Mouse (Mus musculus): ENCODE measurements around the gene Car15. TPM values are rescaled to one million over a fixed set of nuclear protein-coding genes. Genes with fewer than 3 reads are reported as not detected.

Car15 gene
- polyA plus RNA-seq, 1 experiment from 2014 or later: 1.4 TPM

- in situ Hi-C loops (cut with MboI; ENCODE audit: low pct_unique_long_range_greater_than_20kb): no loop called here
- ChIA-PET POLR2A (no interaction called here), CTCF (interaction anchor here (0.7 to 1.7 kb wide), 2 partner anchors 9 to 11 kb away, joined by 3 to 5 read pairs; no protein-coding TSS in a partner anchor)
- DNase-seq (ENCODE audit: low read depth, low spot score) (no peak), ATAC-seq (no peak)
- H3K27me3 ChIP-seq: no peaks in the 10 kb centered on the region
- TF ChIP-seq CTCF (IDR thresholded peaks at IDR 0.05): no peak
Observed at GRCm38 (mm10) chr16:17853263-17853662, 15.1 kb upstream of the Car15 start.

DNA sequence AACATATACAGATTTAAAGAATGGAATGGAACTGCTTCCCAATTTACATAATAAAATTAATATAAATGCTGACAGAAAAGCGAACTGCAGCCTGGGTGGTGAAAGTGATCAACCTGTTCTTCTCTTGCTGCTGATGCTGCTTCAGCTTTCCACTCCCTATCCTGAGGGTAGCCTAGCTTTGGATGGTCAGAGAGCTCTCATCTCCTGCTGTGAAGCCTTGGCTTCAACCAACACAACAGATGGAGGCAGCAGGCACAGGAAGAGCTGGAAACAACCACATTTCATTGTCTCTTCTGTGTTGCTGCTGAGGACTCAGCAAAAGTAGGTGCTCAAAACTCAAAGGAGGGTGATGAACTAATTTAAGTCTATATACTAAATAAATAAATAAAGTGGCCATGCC is 13.7 kb upstream of the Car15 start:
- in situ Hi-C loops (cut with MboI; ENCODE audit: low pct_unique_long_range_greater_than_20kb): no loop called here
- ATAC-seq: no peak

GRCm38 (mm10) chr16:17851331-17851730 is 13.2 kb upstream of the Car15 start:
- ChIA-PET POLR2A (no interaction called here), CTCF (interaction anchor here (0.9 to 6.7 kb wide), 5 partner anchors 7 to 123 kb away, joined by 3 to 45 read pairs (median 7); partner anchors contain the start of gene Car15)
- in situ Hi-C loops (cut with MboI; ENCODE audit: low pct_unique_long_range_greater_than_20kb): no loop called here
- no peaks in the 10 kb centered on the region for H3K27me3 ChIP-seq
- no peak for DNase-seq (ENCODE audit: low read depth, low spot score)
- TF ChIP-seq CTCF (IDR thresholded peaks at IDR 0.05): no peak
- ATAC-seq: no peak

More for the DNA sequence above, 13.7 kb upstream of the Car15 start:
- no peak for TF ChIP-seq CTCF (IDR thresholded peaks at IDR 0.05)
- ChIA-PET POLR2A (no interaction called here), CTCF (interaction anchor here (1.7 to 6.7 kb wide), 4 partner anchors 8 to 124 kb away, joined by 3 to 45 read pairs (median 16); no protein-coding TSS in a partner anchor)
- DNase-seq (ENCODE audit: low read depth, low spot score): no peak
- no peaks in the 10 kb centered on the region for H3K27me3 ChIP-seq

DNA sequence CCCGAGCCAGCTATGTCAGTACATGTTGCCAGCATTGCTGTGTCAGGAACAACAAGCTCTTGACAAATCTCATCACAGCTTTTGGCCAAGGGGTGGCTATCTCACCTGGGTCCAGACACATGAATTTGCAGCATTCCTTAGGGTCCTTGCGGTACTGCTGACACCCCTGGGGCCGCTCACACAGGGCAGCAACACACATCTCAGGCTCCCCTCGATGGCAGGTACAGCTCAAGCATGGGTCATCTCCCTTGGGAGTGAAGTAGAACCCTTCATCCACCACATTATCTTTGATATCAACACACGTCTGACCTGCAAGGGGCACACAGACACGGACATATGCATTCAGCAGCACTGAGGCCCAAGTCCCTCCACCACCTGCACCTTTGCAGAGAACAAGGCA is 11.3 kb upstream of the Car15 start:
- POLR2A ChIA-PET: interaction anchor here (0.6 to 1.1 kb wide), 4 partner anchors 13 to 105 kb away, joined by 3 to 4 read pairs (median 4); no protein-coding TSS in a partner anchor
- ATAC-seq (no peak), DNase-seq (ENCODE audit: low read depth, low spot score) (no peak)
- H3K27me3 ChIP-seq: no peaks in the 10 kb centered on the region
- CTCF ChIA-PET: interaction anchor here (0.9 to 6.7 kb wide), 23 partner anchors 8 to 200 kb away, joined by 3 to 45 read pairs (median 5); partner anchors contain the start of genes Car15, Klhl22 and Med15
- in situ Hi-C loops (cut with MboI; ENCODE audit: low pct_unique_long_range_greater_than_20kb): no loop called here
- no peak for TF ChIP-seq CTCF (IDR thresholded peaks at IDR 0.05)

- in situ Hi-C loops (cut with MboI; ENCODE audit: low pct_unique_long_range_greater_than_20kb): no loop called here
- TF ChIP-seq CTCF (IDR thresholded peaks at IDR 0.05): no peak
- H3K27me3 ChIP-seq: no peaks in the 10 kb centered on the region
- no peak for DNase-seq (ENCODE audit: low read depth, low spot score)
- peak; percentile 47 for ATAC-seq
- POLR2A ChIA-PET: interaction anchor here (0.8 to 1.1 kb wide), 2 partner anchors 37 to 105 kb away, joined by 3 to 4 read pairs; no protein-coding TSS in a partner anchor
- CTCF ChIA-PET: interaction anchor here (0.9 to 6.7 kb wide), 22 partner anchors 8 to 200 kb away, joined by 3 to 45 read pairs (median 5); partner anchors contain the start of genes Car15, Klhl22 and Med15
Observed at GRCm38 (mm10) chr16:17848928-17849327, 10.8 kb upstream of the Car15 start.

- no peak for ATAC-seq
- in situ Hi-C loops (cut with MboI; ENCODE audit: low pct_unique_long_range_greater_than_20kb): no loop called here
- no peak for TF ChIP-seq CTCF (IDR thresholded peaks at IDR 0.05)
Observed at GRCm38 (mm10) chr16:17848431-17848830, 10.3 kb upstream of the Car15 start.

DNA sequence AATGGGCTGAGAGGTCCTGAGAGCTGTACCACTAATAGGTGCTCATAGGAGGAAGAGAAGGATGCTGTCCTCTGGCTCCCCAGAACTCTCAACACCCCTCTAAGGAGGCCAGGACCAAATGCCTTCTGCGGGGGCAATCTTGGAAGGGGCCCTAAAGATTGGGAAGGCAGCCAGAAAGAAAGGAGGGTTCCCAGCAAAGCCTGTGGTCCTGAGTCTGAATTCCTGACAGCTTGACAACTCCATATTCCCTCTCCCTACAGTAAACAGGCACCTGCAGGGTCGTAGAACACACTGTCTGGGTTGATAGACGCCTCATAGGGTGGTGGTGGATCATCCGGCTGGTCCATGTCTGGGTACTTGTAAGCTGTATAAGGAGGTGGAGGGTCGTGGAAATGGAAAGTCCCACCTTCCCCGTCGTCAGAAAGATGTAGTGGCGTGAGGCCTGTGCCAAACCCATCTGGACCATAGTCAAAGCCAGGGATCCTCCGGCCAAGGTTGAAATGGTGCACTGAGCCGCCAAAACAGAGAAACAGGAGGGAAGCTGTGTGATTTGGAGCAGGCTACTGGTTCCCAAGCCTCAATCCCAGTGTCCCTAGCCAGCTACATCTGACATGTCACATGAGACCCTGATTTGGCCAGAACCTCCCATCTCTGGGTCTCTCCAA is 5.7 kb upstream of the Car15 start:
- no peaks in the 10 kb centered on the region for H3K27me3 ChIP-seq
- ATAC-seq (no peak), DNase-seq (ENCODE audit: low read depth, low spot score) (no peak)
- in situ Hi-C loops (cut with MboI; ENCODE audit: low pct_unique_long_range_greater_than_20kb): loop anchor here (5.0 kb wide), 1 partner anchor 117 kb away; no protein-coding TSS in a partner anchor
- POLR2A ChIA-PET: no interaction called here
- no peak for TF ChIP-seq CTCF (IDR thresholded peaks at IDR 0.05)
- CTCF ChIA-PET: interaction anchor here (0.9 kb wide), 1 partner anchor 8 kb away, joined by 3 read pairs; no protein-coding TSS in a partner anchor

More at GRCm38 (mm10) chr16:17848431-17848830, 10.3 kb upstream of the Car15 start:
- DNase-seq (ENCODE audit: low read depth, low spot score): no peak
- ChIA-PET POLR2A (interaction anchor here (0.8 to 1.1 kb wide), 2 partner anchors 36 to 104 kb away, joined by 3 to 4 read pairs; no protein-coding TSS in a partner anchor), CTCF (interaction anchor here (1.0 to 6.7 kb wide), 15 partner anchors 14 to 199 kb away, joined by 3 to 45 read pairs (median 5); partner anchors contain the start of gene Klhl22)
- H3K27me3 ChIP-seq: no peaks in the 10 kb centered on the region

DNA sequence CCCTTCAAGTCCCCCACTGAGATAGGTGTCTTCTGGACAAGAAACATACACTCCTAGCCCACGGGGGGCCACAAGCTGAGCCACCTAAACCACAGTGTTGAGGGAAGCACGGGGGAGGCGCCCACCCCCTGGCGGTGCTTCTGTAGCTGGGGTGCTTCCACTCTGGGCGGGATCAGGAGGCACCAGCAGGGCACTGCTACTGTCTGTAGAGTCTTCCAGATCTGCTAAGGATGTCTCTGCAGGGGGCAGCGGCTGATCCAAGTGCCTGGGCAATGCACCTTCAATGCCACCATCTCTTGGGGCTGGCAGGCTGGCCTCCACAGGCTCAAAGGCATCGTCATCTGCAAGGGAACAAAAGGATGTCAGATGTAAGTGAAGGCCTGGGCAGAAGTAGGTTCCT is 4.3 kb upstream of the Car15 start:
- in situ Hi-C loops (cut with MboI; ENCODE audit: low pct_unique_long_range_greater_than_20kb): loop anchor here (5.0 kb wide), 1 partner anchor 115 kb away; no protein-coding TSS in a partner anchor
- ChIA-PET POLR2A (no interaction called here), CTCF (no interaction called here)
- TF ChIP-seq CTCF (IDR thresholded peaks at IDR 0.05): no peak
- ATAC-seq (no peak), DNase-seq (ENCODE audit: low read depth, low spot score) (no peak)
- no peaks in the 10 kb centered on the region for H3K27me3 ChIP-seq

GRCm38 (mm10) chr16:17839976-17840375 is 1.8 kb upstream of the Car15 start:
- ATAC-seq (no peak), DNase-seq (ENCODE audit: low read depth, low spot score) (no peak)
- POLR2A ChIA-PET: no interaction called here
- CTCF ChIA-PET: interaction anchor here (2.2 kb wide), 1 partner anchor 10 kb away, joined by 7 read pairs; no protein-coding TSS in a partner anchor
- no peak for TF ChIP-seq CTCF (IDR thresholded peaks at IDR 0.05)
- in situ Hi-C loops (cut with MboI; ENCODE audit: low pct_unique_long_range_greater_than_20kb): loop anchor here (5.0 kb wide), 1 partner anchor 113 kb away; no protein-coding TSS in a partner anchor
- H3K27me3 ChIP-seq: peaks cover 1% of the 10 kb centered on the region

DNA sequence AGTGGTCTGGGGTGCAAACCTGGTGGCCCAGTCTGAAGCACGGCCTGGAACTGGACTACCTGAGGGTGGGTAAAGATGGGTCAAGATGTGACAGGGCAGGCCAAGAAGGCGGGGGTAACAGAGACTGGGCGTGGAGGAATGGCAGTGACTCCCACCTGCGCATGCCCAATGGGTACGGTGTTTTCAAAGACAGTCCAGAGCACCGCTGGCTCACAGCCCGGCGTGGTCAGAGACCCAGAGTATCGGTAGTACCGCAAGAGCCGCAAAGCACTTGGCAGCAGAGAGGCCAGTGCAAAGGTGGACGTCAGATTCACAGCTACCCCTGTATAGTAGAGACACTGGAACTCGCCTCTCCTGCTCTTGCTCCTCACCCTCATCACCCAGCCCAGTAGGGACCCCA is 2.7 kb downstream of the Car15 start:
- in situ Hi-C loops (cut with MboI; ENCODE audit: low pct_unique_long_range_greater_than_20kb): no loop called here
- peaks cover 17% of the 10 kb centered on the region for H3K27me3 ChIP-seq
- POLR2A ChIA-PET: no interaction called here
- ATAC-seq (no peak), DNase-seq (ENCODE audit: low read depth, low spot score) (no peak)
- CTCF ChIA-PET: interaction anchor here (1.0 to 1.9 kb wide), 2 partner anchors 9 to 14 kb away, joined by 3 to 6 read pairs; no protein-coding TSS in a partner anchor
- TF ChIP-seq CTCF (IDR thresholded peaks at IDR 0.05): no peak

Measured in Patski (cell line).